Mouse (Mus musculus): ENCODE results near the gene Eif3k.

Gene Eif3k

GRCm38 (mm10) chr7:28953476-28954376, 27.9 kb downstream of the Eif3k start:
- peaks cover 100% of the 10 kb centered on the region for H3K4me1 ChIP-seq (replicated peaks; ENCODE audit: low read depth, low read length)
- H3K36me3 ChIP-seq (ENCODE audit: insufficient read depth, low read length): peaks cover 94% of the 10 kb centered on the region
- TF ChIP-seq POU5F1 (IDR thresholded peaks at IDR 0.05; ENCODE audit: borderline replicate concordance, low read length): no peak

DNA sequence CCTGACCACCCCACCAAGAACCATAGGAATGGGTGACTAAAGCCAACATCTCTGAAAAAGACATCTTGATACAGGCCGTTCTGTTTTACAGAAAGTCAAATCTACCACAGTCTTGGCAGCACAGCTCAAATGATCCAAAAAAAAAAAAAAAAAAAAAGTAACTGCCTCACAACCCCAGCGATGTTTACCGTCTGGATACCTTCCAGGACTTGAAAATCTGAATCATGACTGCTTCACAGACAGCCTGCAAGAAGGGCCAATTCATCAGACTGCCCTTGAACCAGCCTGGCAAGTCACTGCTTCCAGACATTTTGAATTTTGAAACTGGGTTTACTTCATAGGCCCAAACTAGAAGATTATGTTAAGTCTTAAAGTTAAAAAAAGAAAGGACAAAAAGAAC, 28.9 kb downstream of the Eif3k start:
- peaks cover 93% of the 10 kb centered on the region for H3K36me3 ChIP-seq (ENCODE audit: insufficient read depth, low read length)
- TF ChIP-seq NANOG (IDR thresholded peaks at IDR 0.05; ENCODE audit: borderline replicate concordance, low read length) (no peak), CTCF (conservative IDR thresholded peaks at IDR 0.05; ENCODE audit: low read length) (no peak), POU5F1 (IDR thresholded peaks at IDR 0.05; ENCODE audit: borderline replicate concordance, low read length) (no peak)
- H3K4me1 ChIP-seq (replicated peaks; ENCODE audit: low read depth, low read length): peaks cover 100% of the 10 kb centered on the region
- H3K9me3 ChIP-seq (ENCODE audit: low read length): no peaks in the 10 kb centered on the region
- no peak overlapping the region for H3K4me3 ChIP-seq (replicated peaks; ENCODE audit: low read length)
- H3K27me3 ChIP-seq (ENCODE audit: insufficient read depth, low read length): no peaks in the 10 kb centered on the region

More at GRCm38 (mm10) chr7:28953476-28954376, 27.9 kb downstream of the Eif3k start:
- peak overlapping the region; percentile 30; the same call in 1 of the 2 replicates for H3K4me3 ChIP-seq (replicated peaks; ENCODE audit: low read length)
- H3K27me3 ChIP-seq (ENCODE audit: insufficient read depth, low read length): no peaks in the 10 kb centered on the region
- no peaks in the 10 kb centered on the region for H3K9me3 ChIP-seq (ENCODE audit: low read length)

GRCm38 (mm10) chr7:28951764-28952163, 29.9 kb downstream of the Eif3k start:
- no peak for TF ChIP-seq NANOG (IDR thresholded peaks at IDR 0.05; ENCODE audit: borderline replicate concordance, low read length)
- peaks cover 95% of the 10 kb centered on the region for H3K36me3 ChIP-seq (ENCODE audit: insufficient read depth, low read length)
- no peaks in the 10 kb centered on the region for H3K9me3 ChIP-seq (ENCODE audit: low read length)
- H3K4me1 ChIP-seq (replicated peaks; ENCODE audit: low read depth, low read length): peaks cover 100% of the 10 kb centered on the region
- peak overlapping the region; percentile 2; the same call in 1 of the 2 replicates for H3K4me3 ChIP-seq (replicated peaks; ENCODE audit: low read length)
- H3K27me3 ChIP-seq (ENCODE audit: insufficient read depth, low read length): no peaks in the 10 kb centered on the region

- Histone ChIP-seq H3K4me3 (replicated peaks; ENCODE audit: low read length) (no peak overlapping the region), H3K9me3 (ENCODE audit: low read length) (no peaks in the 10 kb centered on the region), H3K36me3 (ENCODE audit: insufficient read depth, low read length) (peaks cover 88% of the 10 kb centered on the region), H3K4me1 (replicated peaks; ENCODE audit: low read depth, low read length) (peaks cover 100% of the 10 kb centered on the region), H3K27me3 (ENCODE audit: insufficient read depth, low read length) (no peaks in the 10 kb centered on the region)
- no peak for TF ChIP-seq CTCF (conservative IDR thresholded peaks at IDR 0.05; ENCODE audit: low read length)
- TF ChIP-seq POU5F1 (IDR thresholded peaks at IDR 0.05; ENCODE audit: borderline replicate concordance, low read length): no peak
- no peak for TF ChIP-seq NANOG (IDR thresholded peaks at IDR 0.05; ENCODE audit: borderline replicate concordance, low read length)
Measured at GRCm38 (mm10) chr7:28950346-28951037, 31.2 kb downstream of the Eif3k start.

- Histone ChIP-seq H3K9me3 (ENCODE audit: low read length) (no peaks in the 10 kb centered on the region), H3K36me3 (ENCODE audit: insufficient read depth, low read length) (peaks cover 80% of the 10 kb centered on the region), H3K4me1 (replicated peaks; ENCODE audit: low read depth, low read length) (peaks cover 100% of the 10 kb centered on the region), H3K4me3 (replicated peaks; ENCODE audit: low read length) (peak overlapping the region; percentile 39), H3K27me3 (ENCODE audit: insufficient read depth, low read length) (no peaks in the 10 kb centered on the region)
- TF ChIP-seq CTCF (conservative IDR thresholded peaks at IDR 0.05; ENCODE audit: low read length): no peak
- no peak for TF ChIP-seq POU5F1 (IDR thresholded peaks at IDR 0.05; ENCODE audit: borderline replicate concordance, low read length)
- TF ChIP-seq NANOG (IDR thresholded peaks at IDR 0.05; ENCODE audit: borderline replicate concordance, low read length): no peak
Measured at GRCm38 (mm10) chr7:28949298-28949697, 32.4 kb downstream of the Eif3k start.

GRCm38 (mm10) chr7:28948746-28949145, 32.9 kb downstream of the Eif3k start:
- Histone ChIP-seq H3K4me1 (replicated peaks; ENCODE audit: low read depth, low read length) (peaks cover 100% of the 10 kb centered on the region), H3K27me3 (ENCODE audit: insufficient read depth, low read length) (no peaks in the 10 kb centered on the region), H3K9me3 (ENCODE audit: low read length) (no peaks in the 10 kb centered on the region), H3K4me3 (replicated peaks; ENCODE audit: low read length) (peak overlapping the region; percentile 39), H3K36me3 (ENCODE audit: insufficient read depth, low read length) (peaks cover 78% of the 10 kb centered on the region)
- no peak for TF ChIP-seq POU5F1 (IDR thresholded peaks at IDR 0.05; ENCODE audit: borderline replicate concordance, low read length)
- no peak for TF ChIP-seq NANOG (IDR thresholded peaks at IDR 0.05; ENCODE audit: borderline replicate concordance, low read length)
- TF ChIP-seq CTCF (conservative IDR thresholded peaks at IDR 0.05; ENCODE audit: low read length): no peak

DNA sequence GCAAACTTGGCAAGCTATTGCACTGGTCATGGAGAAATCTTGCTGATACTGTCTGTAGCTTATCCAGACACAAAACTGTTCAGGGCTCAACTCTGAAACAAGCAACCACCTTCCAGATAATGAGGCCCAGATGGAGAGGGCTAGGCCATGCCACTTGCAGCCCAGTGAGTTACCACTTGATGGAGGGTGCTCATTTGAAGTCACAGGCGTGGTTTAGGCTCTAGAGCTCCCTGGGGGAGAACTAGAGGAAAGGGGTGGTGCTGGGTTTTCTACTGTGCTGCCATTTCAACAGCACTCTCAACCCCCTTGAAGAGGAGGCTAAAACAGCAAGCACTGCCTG, 35.4 kb downstream of the Eif3k start:
- peaks cover 99% of the 10 kb centered on the region for H3K4me1 ChIP-seq (replicated peaks; ENCODE audit: low read depth, low read length)
- no peak for TF ChIP-seq CTCF (conservative IDR thresholded peaks at IDR 0.05; ENCODE audit: low read length)
- no peak for TF ChIP-seq POU5F1 (IDR thresholded peaks at IDR 0.05; ENCODE audit: borderline replicate concordance, low read length)
- no peak for TF ChIP-seq NANOG (IDR thresholded peaks at IDR 0.05; ENCODE audit: borderline replicate concordance, low read length)
- H3K9me3 ChIP-seq (ENCODE audit: low read length): no peaks in the 10 kb centered on the region
- H3K36me3 ChIP-seq (ENCODE audit: insufficient read depth, low read length): peaks cover 78% of the 10 kb centered on the region
- H3K27me3 ChIP-seq (ENCODE audit: insufficient read depth, low read length): no peaks in the 10 kb centered on the region
- H3K4me3 ChIP-seq (replicated peaks; ENCODE audit: low read length): peak overlapping the region; percentile 30

DNA sequence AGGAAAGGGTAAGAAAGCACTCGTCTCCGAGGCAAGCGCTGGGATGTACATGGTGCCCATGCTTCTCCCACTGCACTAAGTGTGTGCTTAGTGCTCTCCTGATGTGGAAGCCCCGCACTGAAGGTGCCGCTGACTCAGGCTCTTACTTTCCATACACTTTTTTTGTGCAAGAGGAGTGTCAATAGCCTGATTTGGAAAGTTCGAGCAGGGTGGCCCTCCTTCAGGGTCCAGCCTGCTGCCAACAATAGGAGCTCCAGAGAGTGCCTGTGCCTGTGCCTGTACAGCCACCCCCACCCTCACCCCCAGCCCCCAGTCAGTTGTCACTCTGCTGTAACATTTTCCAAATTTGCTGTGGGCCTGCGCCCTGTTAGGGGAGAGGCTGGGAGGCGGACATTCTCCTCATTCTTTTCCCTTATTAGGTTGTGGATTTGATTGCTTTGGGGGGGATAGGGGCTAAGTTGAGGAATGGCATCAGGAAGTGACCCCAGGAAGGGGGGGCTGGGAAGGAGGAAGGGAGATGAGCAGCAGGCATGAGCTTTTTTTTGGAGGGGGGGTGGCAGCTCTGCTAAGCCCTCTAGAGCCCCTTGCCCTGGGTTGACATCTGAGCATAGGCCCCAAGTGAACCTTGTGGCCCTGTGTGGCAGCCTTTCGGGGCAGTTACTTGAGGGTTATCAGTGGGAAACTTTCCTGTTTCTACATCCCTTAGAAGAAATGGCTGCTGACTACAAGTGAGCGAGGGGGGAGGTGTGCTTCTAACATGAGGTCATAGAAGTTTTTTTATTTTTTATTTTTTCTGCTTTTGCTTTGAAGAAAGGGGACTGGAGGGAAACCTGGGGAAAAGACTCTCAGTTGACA, 36.0 kb downstream of the Eif3k start:
- peaks cover 99% of the 10 kb centered on the region for H3K4me1 ChIP-seq (replicated peaks; ENCODE audit: low read depth, low read length)
- H3K36me3 ChIP-seq (ENCODE audit: insufficient read depth, low read length): peaks cover 78% of the 10 kb centered on the region
- no peak for TF ChIP-seq CTCF (conservative IDR thresholded peaks at IDR 0.05; ENCODE audit: low read length)
- no peak for TF ChIP-seq NANOG (IDR thresholded peaks at IDR 0.05; ENCODE audit: borderline replicate concordance, low read length)
- no peak for TF ChIP-seq POU5F1 (IDR thresholded peaks at IDR 0.05; ENCODE audit: borderline replicate concordance, low read length)

More for the DNA sequence above, 36.0 kb downstream of the Eif3k start:
- peak overlapping the region; percentile 43 for H3K4me3 ChIP-seq (replicated peaks; ENCODE audit: low read length)
- no peaks in the 10 kb centered on the region for H3K27me3 ChIP-seq (ENCODE audit: insufficient read depth, low read length)
- no peaks in the 10 kb centered on the region for H3K9me3 ChIP-seq (ENCODE audit: low read length)
